Mouse (Mus musculus) lung, postnatal 25 days (tissue): ENCODE data around the gene Mlec.
"Not testable (repeated sequence)": the region's sequence is repeated elsewhere in the genome, so short reads cannot be mapped to it uniquely, and the experiment has no call there.

Experiments used
- DNase-seq: peaks from one replicate; pipeline ENCODE4 v3.0.0; 2022; ENCODE audit warnings: low spot score

Mlec gene

GRCm38 (mm10) chr5:115179596-115179995 is 21.6 kb upstream of the Mlec start:
- no peak for DNase-seq

- no peak for DNase-seq
These were observed 19.9 kb upstream of the Mlec start for GRCm38 (mm10) chr5:115177866-115178265.

- DNase-seq = no peak
These were observed 16.6 kb upstream of the Mlec start for GRCm38 (mm10) chr5:115174554-115174953.

- no peak for DNase-seq
These were observed 12.2 kb upstream of the Mlec start for GRCm38 (mm10) chr5:115170150-115170549.

- DNase-seq = no peak
These were observed 10.8 kb upstream of the Mlec start for GRCm38 (mm10) chr5:115168641-115169415.

- peak; percentile 69 for DNase-seq
These were observed 9.4 kb upstream of the Mlec start for GRCm38 (mm10) chr5:115167396-115167795.

GRCm38 (mm10) chr5:115166815-115167194 is 8.8 kb upstream of the Mlec start:
- DNase-seq = no peak

- no peak for DNase-seq
These were observed 8.2 kb upstream of the Mlec start for GRCm38 (mm10) chr5:115165895-115166814.

- DNase-seq = no peak
These were observed 7.4 kb upstream of the Mlec start for GRCm38 (mm10) chr5:115165351-115165750.

- DNase-seq = not testable (repeated sequence)
These were observed 6.5 kb upstream of the Mlec start for GRCm38 (mm10) chr5:115164446-115164845.

- DNase-seq = peak; percentile 76
These were observed 5.6 kb upstream of the Mlec start for GRCm38 (mm10) chr5:115163563-115163962.

GRCm38 (mm10) chr5:115161940-115162279 is 3.9 kb upstream of the Mlec start:
- not testable (repeated sequence) for DNase-seq

GRCm38 (mm10) chr5:115161064-115161939 is 3.3 kb upstream of the Mlec start:
- no peak for DNase-seq

GRCm38 (mm10) chr5:115160655-115161054 is 2.7 kb upstream of the Mlec start:
- no peak for DNase-seq

GRCm38 (mm10) chr5:115159165-115159564 is 1.2 kb upstream of the Mlec start:
- no peak for DNase-seq

- no peak for DNase-seq
These were observed 918 bp downstream of the Mlec start for GRCm38 (mm10) chr5:115156933-115157589.

GRCm38 (mm10) chr5:115156401-115156800 is 1.6 kb downstream of the Mlec start:
- DNase-seq = no peak

- peak; percentile 45 for DNase-seq
These were observed 2.1 kb downstream of the Mlec start for GRCm38 (mm10) chr5:115155831-115156230.

- DNase-seq = no peak
These were observed 2.8 kb downstream of the Mlec start for GRCm38 (mm10) chr5:115155156-115155631.

- peak; percentile 55 for DNase-seq
These were observed 5.6 kb downstream of the Mlec start for GRCm38 (mm10) chr5:115152132-115152956.

- DNase-seq = no peak
These were observed 6.5 kb downstream of the Mlec start for GRCm38 (mm10) chr5:115151457-115151856.
